Mouse (Mus musculus) embryonic fibroblast, embryonic 13.5 days (primary cell): ENCODE measurements around the gene Polr2l. TPM values are rescaled to one million over a fixed set of nuclear protein-coding genes. Genes with fewer than 3 reads are reported as not detected.

Experiments
- H3K27ac ChIP-seq: 2 replicates; pipeline ENCODE4 v1.5.1; 2012; ENCODE audit warnings: low read length, control low read depth, inconsistent platforms; ENCODE audit not compliant: insufficient read depth
- H3K4me1 ChIP-seq: 2 replicates; pipeline ENCODE4 v1.6.1; 2011; ENCODE audit warnings: low read length; ENCODE audit not compliant: control insufficient read depth, insufficient read depth
- H3K4me3 ChIP-seq: 2 replicates; pipeline ENCODE4 v1.5.1; 2011; ENCODE audit warnings: mild to moderate bottlenecking, control low read depth, low read length; ENCODE audit not compliant: insufficient read depth
- CTCF ChIP-seq: IDR thresholded peaks from 2 replicates; pipeline ENCODE4 v1.5.1; 2011; ENCODE audit warnings: mild to moderate bottlenecking, control low read depth, low read length, moderate library complexity, borderline replicate concordance; ENCODE audit not compliant: insufficient read depth
- POLR2A ChIP-seq: IDR thresholded peaks from 2 replicates; pipeline ENCODE4 v1.6.1; 2011; ENCODE audit warnings: low read depth, mild to moderate bottlenecking, control low read depth, low read length, moderate library complexity
- polyA plus RNA-seq: library from polyadenylated mRNA; stranded (reverse); fragments of >200 nt; gene quantifications from 2 replicates; pipeline ENCODE4 v1.2.4, GENCODE M21; 2011; ENCODE audit warnings: low read depth; ENCODE audit not compliant: missing spikeins, insufficient read length

The Polr2l gene
- polyA plus RNA-seq, 1 experiment = 13.1 TPM

DNA sequence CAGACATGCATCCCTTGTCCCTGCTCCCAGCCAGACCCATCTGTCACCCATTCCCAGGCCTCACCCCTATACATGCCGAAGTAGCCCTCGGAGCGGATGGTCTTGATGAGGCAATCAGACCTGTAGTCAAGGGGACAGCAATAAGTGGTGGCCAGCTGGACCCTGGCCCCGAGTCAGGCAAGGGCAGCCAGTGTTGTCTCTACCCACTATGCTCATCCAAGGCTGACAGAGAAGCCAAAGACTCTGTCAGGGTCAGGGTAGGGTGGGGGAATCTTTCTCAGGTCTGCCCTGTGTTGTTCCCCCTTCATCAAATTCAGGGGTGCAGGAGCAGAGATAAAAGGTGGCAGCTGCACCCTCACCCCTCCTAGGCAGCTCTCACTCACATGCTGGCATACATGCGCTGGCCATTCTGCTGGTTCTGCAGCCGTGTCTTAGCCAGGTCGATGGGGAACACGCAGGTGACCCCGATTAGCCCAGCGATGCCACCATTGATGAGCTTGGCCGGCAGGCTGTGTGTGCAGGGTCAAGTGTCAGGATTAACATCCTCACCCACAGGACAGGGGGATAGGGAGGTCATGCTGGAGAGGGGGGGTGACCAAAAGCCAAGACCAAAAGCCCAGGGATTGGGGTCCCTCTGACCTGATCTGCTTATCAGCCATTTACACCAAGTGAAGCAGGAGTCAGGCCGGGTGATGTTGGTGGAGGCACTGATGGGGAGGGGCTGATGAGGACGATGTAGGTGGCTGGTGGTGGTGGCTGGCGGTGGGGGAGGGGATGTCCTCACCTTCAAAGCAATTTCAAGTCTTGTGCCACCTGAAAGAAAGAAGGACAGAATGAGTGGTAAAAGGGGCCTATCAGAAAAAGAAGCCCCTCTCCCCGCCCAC, 41.2 kb downstream of the Polr2l start:
- Histone ChIP-seq H3K4me1 (0 out of 2 replicates have a peak, but pooled peaks cover 7% of the 10 kb centered on the region), H3K27ac (no peak overlapping the region)

DNA sequence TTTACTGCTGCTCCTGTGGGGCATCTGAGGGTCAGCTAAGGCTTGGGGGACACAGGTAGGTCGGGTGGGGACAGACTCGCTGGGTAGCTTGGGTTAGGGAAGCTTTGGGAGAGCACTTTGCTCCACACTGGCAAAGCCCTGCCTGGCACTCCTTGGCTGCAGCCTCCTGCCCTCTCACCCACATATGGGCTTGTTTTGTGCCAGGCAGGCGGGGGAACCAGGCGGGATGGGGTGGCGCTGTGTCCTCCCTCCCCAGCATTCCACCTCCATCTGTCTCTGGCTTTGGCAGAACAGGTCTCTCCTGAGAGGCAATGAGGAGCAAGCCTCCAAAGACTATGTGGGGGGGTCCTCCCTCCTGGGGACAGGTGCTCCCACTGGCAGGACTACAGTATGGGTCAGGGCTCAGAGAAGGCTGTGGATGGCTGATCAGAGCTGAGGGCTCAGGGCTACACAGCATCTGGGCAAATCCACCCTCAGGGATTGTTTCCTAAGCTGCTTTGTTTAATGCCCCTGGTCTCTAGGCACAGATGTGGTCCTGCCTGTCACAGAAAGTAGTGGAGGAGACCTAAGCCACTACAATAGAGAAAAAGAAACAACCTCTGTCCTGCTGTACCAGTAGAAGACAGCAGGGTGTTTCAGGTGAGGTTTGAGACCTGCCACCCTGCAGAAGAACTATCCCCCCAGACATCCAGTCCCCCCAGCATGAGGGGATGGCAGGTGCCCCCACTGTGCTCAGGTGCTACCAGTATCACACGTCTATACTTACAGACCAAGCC, 42.0 kb downstream of the Polr2l start:
- TF ChIP-seq POLR2A (no peak), CTCF (no peak)
- Histone ChIP-seq H3K4me1 (0 out of 2 replicates have a peak, but pooled peaks cover 7% of the 10 kb centered on the region), H3K4me3 (no peak overlapping the region), H3K27ac (no peak overlapping the region)

More for the DNA sequence above, 41.2 kb downstream of the Polr2l start:
- H3K4me3 ChIP-seq = peak overlapping the region; percentile 47
- TF ChIP-seq POLR2A = no peak
- TF ChIP-seq CTCF = no peak

GRCm38 (mm10) chr7:141432186-141432611, 42.7 kb downstream of the Polr2l start:
- Histone ChIP-seq H3K4me3 (no peak overlapping the region), H3K27ac (no peak overlapping the region), H3K4me1 (0 out of 2 replicates have a peak, but pooled peaks cover 7% of the 10 kb centered on the region)
- no peak for TF ChIP-seq CTCF
- TF ChIP-seq POLR2A = no peak

GRCm38 (mm10) chr7:141431434-141432185, 43.3 kb downstream of the Polr2l start:
- Histone ChIP-seq H3K4me3 (no peak overlapping the region), H3K4me1 (0 out of 2 replicates have a peak, but pooled peaks cover 7% of the 10 kb centered on the region), H3K27ac (no peak overlapping the region)
- no peak for TF ChIP-seq CTCF
- TF ChIP-seq POLR2A = no peak

GRCm38 (mm10) chr7:141430585-141431240, 44.2 kb downstream of the Polr2l start:
- TF ChIP-seq POLR2A (no peak), CTCF (no peak)
- H3K4me1 ChIP-seq = 0 out of 2 replicates have a peak, but pooled peaks cover 4% of the 10 kb centered on the region
- no peak overlapping the region for H3K4me3 ChIP-seq
- no peak overlapping the region for H3K27ac ChIP-seq

GRCm38 (mm10) chr7:141429840-141430584, 44.9 kb downstream of the Polr2l start:
- no peaks in the 10 kb centered on the region for H3K4me1 ChIP-seq
- no peak for TF ChIP-seq CTCF
- TF ChIP-seq POLR2A = no peak
- no peak overlapping the region for H3K27ac ChIP-seq
- H3K4me3 ChIP-seq = no peak overlapping the region

DNA sequence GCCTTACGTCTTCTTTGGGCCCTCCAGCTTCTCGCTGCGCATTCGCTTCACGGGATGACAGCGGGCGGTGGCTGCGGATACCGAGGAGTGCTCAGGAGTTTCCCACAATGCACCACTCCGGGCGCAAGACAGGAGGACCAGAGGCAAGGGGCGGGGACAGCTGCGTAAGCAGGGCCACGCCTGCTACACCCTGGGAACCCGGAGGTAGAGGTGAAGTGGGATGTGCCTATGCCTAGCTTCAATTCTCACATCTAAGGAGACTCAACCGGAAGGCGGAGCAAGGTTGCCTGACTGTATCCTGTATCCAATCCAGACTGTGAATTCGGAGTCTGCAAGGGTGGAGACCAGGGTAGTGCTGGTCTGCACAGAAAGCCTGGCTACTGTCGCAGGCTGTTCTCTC, 45.6 kb downstream of the Polr2l start, which contains the start of gene Cend1:
Gene Cend1 (minus strand): TSS at position 182 of the 400 bp plus-strand sequence.
- H3K4me1 ChIP-seq = no peaks in the 10 kb centered on the region
- H3K4me3 ChIP-seq = peak within 1 kb of the TSS; percentile 11; the same call in 1 of the 2 replicates
- TF ChIP-seq POLR2A = peak; percentile 42
- TF ChIP-seq CTCF = no peak
- no peak within 1 kb of the TSS for H3K27ac ChIP-seq

GRCm38 (mm10) chr7:141428701-141429100, 46.2 kb downstream of the Polr2l start:
- Histone ChIP-seq H3K27ac (no peak overlapping the region), H3K4me1 (no peaks in the 10 kb centered on the region), H3K4me3 (no peak overlapping the region)
- no peak for TF ChIP-seq POLR2A
- no peak for TF ChIP-seq CTCF
